Mouse (Mus musculus) cortical plate, adult 2 months (tissue): ENCODE measurements around the gene Mgrn1. TPM values are rescaled to one million over a fixed set of nuclear protein-coding genes. Genes with fewer than 3 reads are reported as not detected.
A peak's percentile ranks its signal among the peaks of the same experiment; 100 is the strongest.

ENCODE experiments used
- H3K27ac ChIP-seq: fragments of 200-500 bp; 2 replicates; pipeline ENCODE4 v1.5.1; 2012; ENCODE audit warnings: low read length, control low read depth, inconsistent platforms; ENCODE audit not compliant: insufficient read depth
- H3K4me1 ChIP-seq: fragments of 200-500 bp; 2 replicates; pipeline ENCODE4 v1.6.1; 2011; ENCODE audit warnings: low read length; ENCODE audit not compliant: control insufficient read depth, insufficient read depth
- H3K4me3 ChIP-seq: fragments of 200-500 bp; 2 replicates; pipeline ENCODE4 v1.5.1; 2011; ENCODE audit warnings: mild to moderate bottlenecking, low read length, control low read depth; ENCODE audit not compliant: insufficient read depth
- CTCF ChIP-seq: fragments of 200-500 bp; IDR thresholded peaks from 2 replicates; pipeline ENCODE4 v1.5.1; 2011; ENCODE audit warnings: mild to moderate bottlenecking, control low read depth, low read length; ENCODE audit not compliant: insufficient read depth; ENCODE audit errors: extremely low read depth
- POLR2A ChIP-seq: fragments of 200-500 bp; IDR thresholded peaks from 2 replicates; pipeline ENCODE4 v1.6.1; 2011; ENCODE audit warnings: mild to moderate bottlenecking, low read length, control low read depth; ENCODE audit not compliant: insufficient read depth; ENCODE audit errors: extremely low read depth
- polyA plus RNA-seq: library from polyadenylated mRNA; depleted of rRNA; stranded (reverse); fragments of >200 nt; gene quantifications from 2 replicates; pipeline ENCODE4 v1.2.3, GENCODE M21; 2012

The Mgrn1 gene
- polyA plus RNA-seq, 1 experiment = 229 TPM

DNA sequence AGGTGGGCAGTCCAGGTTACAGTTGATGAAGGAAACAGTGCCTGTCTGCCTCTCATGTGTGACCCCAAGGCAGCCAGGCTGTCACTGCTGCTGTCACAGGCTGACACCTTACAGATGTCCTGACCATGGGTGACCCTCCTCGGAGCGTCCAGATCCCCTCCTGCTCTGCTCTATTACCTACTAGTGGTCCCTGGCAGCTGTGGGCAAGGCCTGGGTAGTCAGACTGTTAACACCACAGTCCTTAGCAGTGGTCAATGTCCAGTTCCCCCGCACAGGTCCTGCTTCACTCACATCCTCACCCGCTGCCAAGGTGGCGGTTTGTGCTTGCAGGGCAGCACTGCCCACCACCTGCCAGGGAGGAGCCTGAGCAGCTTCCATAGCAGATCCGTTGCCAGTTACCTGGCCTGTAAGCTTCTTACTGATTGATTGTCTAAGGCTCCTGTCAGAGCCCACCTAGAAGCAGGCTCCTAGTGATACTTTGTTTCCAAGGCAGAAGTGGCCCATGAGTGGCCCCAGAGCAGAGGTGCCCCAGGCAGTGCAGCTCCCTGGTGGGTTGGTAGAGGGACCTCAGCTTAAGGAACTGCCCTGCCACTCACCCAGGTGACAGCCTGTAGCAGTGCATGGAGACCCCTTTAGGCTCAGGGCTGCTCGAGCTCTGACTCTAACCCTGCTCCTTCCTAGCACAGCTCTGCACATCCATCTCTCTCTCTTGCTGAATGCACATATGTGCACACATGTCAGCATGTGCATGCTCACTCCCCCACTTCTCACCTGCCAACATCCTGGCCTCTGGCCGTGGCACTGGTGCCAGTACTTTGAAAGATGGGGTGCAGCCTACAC is 51.5 kb downstream of the Mgrn1 start:
- Histone ChIP-seq H3K4me1 (peaks cover 14% of the 10 kb centered on the region), H3K27ac (0 out of 2 replicates have a peak overlapping the region, but pooled peaks have one; percentile 19), H3K4me3 (no peak overlapping the region)
- TF ChIP-seq POLR2A (no peak), CTCF (no peak)

DNA sequence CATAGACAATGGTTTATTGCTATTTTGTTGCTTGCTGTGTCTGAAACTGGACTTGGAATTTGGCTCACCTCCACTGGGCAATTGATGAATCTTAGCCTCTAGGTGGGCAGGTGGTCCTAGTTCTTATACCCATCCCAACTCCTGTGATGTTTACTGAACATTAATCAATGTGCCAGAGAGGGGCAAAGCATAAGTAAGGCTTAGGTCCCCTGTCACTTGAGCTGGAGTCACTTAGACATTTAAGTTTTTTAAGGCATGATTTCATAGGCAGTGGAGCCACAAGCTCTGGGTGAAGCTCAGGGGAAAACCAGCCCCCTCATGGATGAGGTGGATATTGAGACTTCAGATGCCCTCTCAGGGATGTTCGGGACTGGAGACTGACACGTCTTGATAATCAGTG is 52.4 kb downstream of the Mgrn1 start, which contains the start of gene Nudt16l1:
Nudt16l1 (plus strand) TSS at position 301 of the 400 bp plus-strand sequence.
- Histone ChIP-seq H3K4me3 (peak within 1 kb of the TSS; percentile 95), H3K4me1 (peaks cover 14% of the 10 kb centered on the region), H3K27ac (peak within 1 kb of the TSS; percentile 89)
- TF ChIP-seq POLR2A (no peak), CTCF (no peak)

DNA sequence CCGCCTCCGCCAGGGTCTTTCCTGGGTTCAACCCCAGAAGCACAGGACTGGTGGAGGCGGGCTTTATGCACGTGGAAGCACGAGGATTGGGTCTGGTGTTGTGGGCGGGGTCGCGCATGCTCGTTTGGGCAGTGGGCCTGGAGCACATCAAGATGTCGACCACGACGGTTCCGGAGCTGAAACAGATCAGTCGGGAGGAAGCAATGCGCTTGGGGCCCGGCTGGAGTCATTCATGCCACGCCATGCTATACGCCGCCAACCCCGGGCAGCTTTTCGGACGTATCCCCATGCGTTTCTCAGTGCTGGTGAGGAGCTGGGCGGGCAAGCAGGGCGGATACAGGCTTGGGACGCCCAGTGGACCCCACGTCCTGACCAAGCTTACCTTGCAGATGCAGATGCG is 52.9 kb downstream of the Mgrn1 start:
- H3K27ac ChIP-seq = peak overlapping the region; percentile 89
- TF ChIP-seq POLR2A (peak; percentile 98), CTCF (no peak)
- H3K4me1 ChIP-seq = peaks cover 14% of the 10 kb centered on the region

DNA sequence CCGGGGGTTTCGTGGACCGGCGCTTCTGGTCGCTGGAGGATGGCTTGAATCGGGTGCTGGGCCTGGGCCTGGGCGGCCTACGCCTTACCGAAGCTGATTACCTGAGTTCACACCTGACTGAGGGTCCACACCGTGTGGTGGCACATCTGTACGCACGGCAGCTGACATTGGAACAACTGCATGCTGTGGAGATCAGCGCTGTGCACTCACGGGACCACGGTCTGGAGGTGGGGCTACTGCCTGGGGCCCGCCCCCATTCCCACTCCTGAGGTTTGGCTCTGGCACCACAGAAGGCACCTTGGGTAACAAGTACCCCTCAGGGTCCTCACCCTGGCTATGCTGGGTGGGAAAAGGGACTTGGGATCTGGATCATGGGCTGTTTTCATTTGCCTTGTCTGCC is 53.4 kb downstream of the Mgrn1 start:
- peak overlapping the region; percentile 89 for H3K27ac ChIP-seq
- peak; percentile 56; the same call in 1 of the 2 replicates for TF ChIP-seq POLR2A
- TF ChIP-seq CTCF = no peak

More for the DNA sequence above, 52.9 kb downstream of the Mgrn1 start:
- peak overlapping the region; percentile 95 for H3K4me3 ChIP-seq

DNA sequence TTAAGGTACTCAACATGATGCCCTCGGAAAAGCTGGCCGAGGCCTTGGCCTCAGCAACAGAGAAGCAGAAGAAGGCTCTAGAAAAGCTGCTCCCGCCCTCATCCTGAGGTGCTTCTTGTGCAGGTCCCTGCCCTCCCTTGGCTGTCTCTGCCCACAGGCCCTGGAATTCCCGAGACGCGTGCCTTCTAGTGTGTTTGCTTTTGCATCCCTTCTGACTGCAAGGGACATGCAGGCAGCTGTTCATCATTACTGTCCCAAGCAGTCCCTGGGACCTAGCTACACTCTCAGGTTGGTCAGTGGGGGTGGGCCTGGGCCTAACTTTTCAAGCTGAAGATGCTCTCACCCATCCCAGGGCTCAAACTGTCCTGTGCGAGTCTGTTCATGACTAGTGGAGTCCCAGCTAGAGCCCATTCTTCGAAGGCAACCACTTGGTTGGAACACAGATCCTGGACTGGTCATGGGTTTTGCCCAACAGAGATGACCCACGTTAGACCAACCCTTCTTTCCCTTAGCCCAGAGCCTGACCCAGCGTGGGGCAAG is 54.3 kb downstream of the Mgrn1 start:
- Histone ChIP-seq H3K4me1 (peaks cover 13% of the 10 kb centered on the region), H3K4me3 (peak overlapping the region; percentile 95), H3K27ac (no peak overlapping the region)
- TF ChIP-seq CTCF (no peak), POLR2A (no peak)

More for the DNA sequence above, 53.4 kb downstream of the Mgrn1 start:
- Histone ChIP-seq H3K4me3 (peak overlapping the region; percentile 95), H3K4me1 (peaks cover 14% of the 10 kb centered on the region)

DNA sequence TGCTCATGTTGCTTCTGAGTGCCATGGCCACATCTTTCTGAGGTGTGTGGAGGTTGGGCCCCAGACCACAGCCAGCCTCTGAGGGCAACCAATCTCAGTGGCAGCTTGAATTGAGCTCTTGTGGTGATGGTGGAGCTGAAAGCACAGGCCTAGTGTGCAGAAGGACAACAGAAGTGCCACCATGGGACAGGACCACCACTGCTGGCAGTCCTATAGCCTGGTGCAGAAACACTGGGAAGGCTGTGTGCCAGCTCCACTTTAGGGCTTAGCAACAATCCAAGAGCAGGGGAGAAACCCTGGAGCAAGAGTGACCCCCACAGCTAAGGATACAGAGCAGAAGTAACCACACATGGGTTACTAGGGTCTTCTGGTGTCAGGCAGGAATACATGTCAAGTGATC is 55.0 kb downstream of the Mgrn1 start:
- H3K4me1 ChIP-seq = peaks cover 9% of the 10 kb centered on the region
- H3K4me3 ChIP-seq = no peak overlapping the region
- no peak overlapping the region for H3K27ac ChIP-seq
- TF ChIP-seq POLR2A (peak; percentile 7; the same call in 1 of the 2 replicates), CTCF (no peak)

DNA sequence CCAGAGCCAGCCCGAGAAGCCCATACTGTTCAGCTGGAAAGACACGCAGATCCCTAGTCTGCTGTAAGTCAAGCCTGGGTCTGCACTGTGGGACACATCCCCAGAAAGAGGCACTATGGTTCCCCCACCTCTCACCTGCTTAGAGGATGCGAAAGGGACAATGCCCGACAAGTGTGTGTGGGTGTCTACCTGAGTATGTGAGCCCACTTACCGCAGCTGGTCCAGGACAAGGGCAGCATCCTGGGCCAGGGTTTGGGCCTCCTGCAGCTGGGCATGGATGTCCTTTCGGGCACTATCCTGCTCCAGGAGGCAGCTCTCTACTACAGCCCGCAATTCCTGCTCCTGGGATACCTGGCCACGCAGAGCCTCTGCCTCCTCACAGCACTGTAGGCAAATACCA is 56.8 kb downstream of the Mgrn1 start:
- Histone ChIP-seq H3K4me1 (peaks cover 6% of the 10 kb centered on the region), H3K27ac (no peak overlapping the region), H3K4me3 (no peak overlapping the region)
- no peak for TF ChIP-seq POLR2A
- TF ChIP-seq CTCF = no peak

DNA sequence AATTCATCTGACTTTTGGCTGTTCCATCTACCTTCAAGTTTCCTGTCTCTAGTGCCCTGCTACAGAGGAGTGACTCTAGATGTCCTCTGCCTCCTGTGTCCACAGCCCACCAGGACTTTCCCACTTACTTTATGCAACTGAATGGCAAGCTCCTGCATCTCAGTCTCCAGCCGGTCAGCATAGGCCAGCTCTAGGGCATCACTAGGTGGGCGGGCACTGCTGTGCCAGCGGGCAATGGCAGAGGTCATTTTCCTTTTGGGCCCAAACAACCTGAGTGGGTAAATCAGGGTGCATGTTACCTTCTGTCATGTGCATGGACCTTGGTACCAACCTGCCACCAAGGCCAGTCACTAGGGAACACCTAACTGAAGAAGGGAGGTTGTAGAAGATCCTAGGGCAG is 57.4 kb downstream of the Mgrn1 start:
- H3K27ac ChIP-seq = no peak overlapping the region
- TF ChIP-seq POLR2A = no peak
- no peak for TF ChIP-seq CTCF
- H3K4me1 ChIP-seq = peaks cover 5% of the 10 kb centered on the region
- no peak overlapping the region for H3K4me3 ChIP-seq

DNA sequence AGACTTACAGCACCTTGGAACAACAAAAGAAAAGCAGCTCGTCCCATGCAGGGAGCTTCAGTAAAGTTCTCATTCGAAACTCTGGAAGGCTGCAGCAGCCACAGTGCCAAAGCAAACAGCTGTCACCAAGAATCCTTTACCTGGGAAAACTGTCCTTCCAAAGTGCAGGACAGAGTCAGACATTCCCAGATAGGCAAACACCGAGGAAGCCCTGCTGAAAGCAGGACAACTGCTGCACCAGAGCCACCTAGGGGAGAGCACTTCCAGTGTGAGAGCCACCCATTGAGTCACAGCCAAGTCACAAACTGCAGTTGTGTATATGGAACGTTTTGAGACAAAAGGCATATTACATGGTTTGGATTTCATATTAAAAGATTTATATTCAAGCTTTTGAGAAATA is 59.4 kb downstream of the Mgrn1 start:
- Histone ChIP-seq H3K4me3 (no peak overlapping the region), H3K27ac (no peak overlapping the region), H3K4me1 (peaks cover under 1% of the 10 kb centered on the region; the same call in 1 of the 2 replicates)
- TF ChIP-seq POLR2A (no peak), CTCF (no peak)

DNA sequence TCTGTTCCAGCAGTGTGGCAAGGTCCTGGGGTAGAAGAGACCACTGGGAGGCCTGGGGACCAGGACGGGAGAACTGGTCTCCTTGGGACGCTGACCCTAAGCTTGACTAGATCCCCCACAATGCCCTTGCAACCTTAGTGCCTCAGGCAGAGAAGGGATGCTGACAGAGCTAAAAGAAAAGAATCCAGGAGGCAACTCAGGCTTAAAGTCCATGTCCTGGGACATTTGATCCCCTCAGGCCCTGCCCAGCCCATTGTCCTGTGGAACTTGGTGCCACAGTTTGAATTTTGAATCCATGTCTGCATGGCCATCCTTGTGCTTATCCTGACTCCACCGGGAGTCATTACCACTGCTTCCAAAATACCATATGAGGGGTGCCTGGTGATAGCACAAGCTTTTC is 60.1 kb downstream of the Mgrn1 start:
- Histone ChIP-seq H3K4me3 (no peak overlapping the region), H3K4me1 (no peaks in the 10 kb centered on the region), H3K27ac (no peak overlapping the region)
- TF ChIP-seq CTCF (no peak), POLR2A (no peak)
